Mouse (Mus musculus) bone marrow, adult 2 months (tissue): ENCODE data around the gene Fzd5. TPM values are rescaled to one million over a fixed set of nuclear protein-coding genes. Genes with fewer than 3 reads are reported as not detected.

ENCODE experiments used
- H3K27ac ChIP-seq: fragments of 200-500 bp; 2 replicates; pipeline ENCODE4 v1.5.1; 2012; ENCODE audit warnings: low read depth, mild to moderate bottlenecking, control low read depth, inconsistent platforms, low read length; ENCODE audit not compliant: control insufficient read depth, poor library complexity, insufficient read depth
- H3K4me1 ChIP-seq: fragments of 200-500 bp; 2 replicates; pipeline ENCODE4 v1.6.1; 2011; ENCODE audit warnings: low read length; ENCODE audit not compliant: control insufficient read depth, insufficient read depth
- H3K4me3 ChIP-seq: fragments of 200-500 bp; replicated peaks from 2 replicates; pipeline ENCODE3; 2011; ENCODE audit warnings: mild to moderate bottlenecking, low read depth, low read length, control low read depth; ENCODE audit not compliant: control insufficient read depth
- CTCF ChIP-seq: fragments of 200-500 bp; IDR thresholded peaks from 2 replicates; pipeline ENCODE4 v1.5.1; 2011; ENCODE audit warnings: low read length, control low read depth; ENCODE audit not compliant: control insufficient read depth, insufficient read depth
- POLR2A ChIP-seq: fragments of 200-500 bp; IDR thresholded peaks from 2 replicates; pipeline ENCODE4 v1.6.1; 2011; ENCODE audit warnings: low read depth, mild to moderate bottlenecking, control low read depth, low read length, borderline replicate concordance; ENCODE audit not compliant: control insufficient read depth
- WGBS: fragments of 180-500 bp; shearing (Covaris S2); methylation state at CpG from one replicate; pipeline ENCODE4 v1.1.7; 2018; 5-methylcytosine and 5-hydroxymethylcytosine counted together
- polyA plus RNA-seq: library from polyadenylated mRNA; stranded (reverse); fragments of >200 nt; gene quantifications from 2 replicates; pipeline ENCODE4 v1.2.4, GENCODE M21; 2011; ENCODE audit warnings: low replicate concordance; ENCODE audit not compliant: missing spikeins, insufficient read depth, insufficient read length

The Fzd5 gene
- polyA plus RNA-seq, 1 experiment, result 2.1 TPM

DNA sequence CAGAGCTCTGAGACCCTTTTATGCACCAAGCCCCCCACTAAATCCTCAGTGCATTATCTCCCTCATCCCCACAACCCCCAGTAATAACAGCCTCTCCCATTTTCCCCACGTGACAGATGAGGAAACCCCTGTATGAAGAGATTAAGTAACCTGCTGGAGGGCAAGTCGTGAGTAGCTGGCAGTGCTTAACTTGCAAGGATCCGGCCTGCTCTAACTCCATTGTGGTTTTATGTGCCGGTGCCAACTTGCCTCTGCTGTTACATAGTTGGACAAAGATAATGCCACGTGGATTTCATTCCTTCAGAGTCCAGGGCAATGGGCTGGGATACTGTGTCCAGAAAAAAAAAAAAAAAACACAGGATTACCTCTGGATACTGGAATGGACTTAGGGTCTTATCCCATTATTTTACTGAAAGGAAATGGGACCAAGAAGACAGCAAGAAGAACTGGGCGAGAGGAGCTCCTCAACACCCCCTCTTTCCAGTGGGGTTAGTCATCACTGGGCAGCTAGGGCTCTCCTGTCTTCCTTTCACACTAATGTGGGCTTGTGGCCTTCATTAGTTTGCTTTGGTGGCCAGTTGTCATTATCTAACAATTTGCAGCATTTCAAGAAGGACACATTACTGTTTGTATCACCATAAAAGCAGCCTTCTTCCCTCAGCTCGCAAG lies 18.6 kb upstream of the Fzd5 start:
- no peak overlapping the region for H3K27ac ChIP-seq
- H3K4me3 ChIP-seq, result no peak overlapping the region
- 9% methylated on average over 7 of the region's 7 CpGs for WGBS
- H3K4me1 ChIP-seq, result no peaks in the 10 kb centered on the region; the same call in 1 of the 2 replicates
- no peak for TF ChIP-seq POLR2A
- TF ChIP-seq CTCF, result no peak

DNA sequence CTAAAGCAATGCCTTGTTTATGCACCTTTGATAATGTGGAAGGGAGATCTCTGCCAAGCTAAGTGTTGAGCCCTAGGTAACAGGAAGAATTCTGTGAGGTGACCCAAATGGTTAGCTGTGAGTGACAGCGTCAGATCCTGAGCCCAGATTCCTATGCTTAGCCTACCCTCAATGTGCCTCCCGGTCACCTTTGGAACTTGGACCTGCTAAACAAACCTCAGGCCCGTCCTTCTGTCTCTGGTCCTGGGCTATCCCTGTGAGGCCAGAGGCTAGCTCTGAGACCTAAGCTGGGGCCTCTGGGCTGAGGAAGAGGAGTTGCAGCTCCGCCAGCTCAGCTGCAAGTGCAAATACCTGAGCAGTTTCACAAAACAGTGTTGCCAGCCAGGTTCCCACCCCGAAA lies 17.1 kb upstream of the Fzd5 start:
- TF ChIP-seq POLR2A (no peak), CTCF (no peak)
- WGBS, result 87% methylated on average over 5 of the region's 5 CpGs
- H3K4me3 ChIP-seq, result no peak overlapping the region
- H3K4me1 ChIP-seq, result no peaks in the 10 kb centered on the region; the same call in 1 of the 2 replicates
- no peak overlapping the region for H3K27ac ChIP-seq

DNA sequence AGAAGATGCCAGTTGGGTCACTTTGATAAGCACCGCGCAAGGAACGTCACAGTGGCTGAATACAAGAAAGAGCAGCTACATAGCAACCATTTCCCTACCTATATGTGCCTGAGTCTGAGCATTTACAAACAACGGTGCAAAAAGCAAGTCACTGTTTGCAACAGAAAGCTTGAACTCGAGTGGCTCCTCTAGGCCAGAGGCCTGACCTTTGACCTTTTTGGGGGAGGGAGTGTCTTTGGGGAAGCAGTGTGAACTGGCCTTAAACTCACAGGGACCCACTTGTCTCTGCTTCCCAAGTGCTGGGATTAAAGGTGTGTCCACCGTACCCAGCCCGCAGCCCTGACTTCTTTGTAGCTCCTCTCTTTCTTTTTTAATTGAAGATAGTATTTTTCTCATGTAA lies 16.1 kb upstream of the Fzd5 start:
- H3K4me3 ChIP-seq, result no peak overlapping the region
- no peak overlapping the region for H3K27ac ChIP-seq
- TF ChIP-seq CTCF (no peak), POLR2A (no peak)
- H3K4me1 ChIP-seq, result no peaks in the 10 kb centered on the region; the same call in 1 of the 2 replicates
- 54% methylated on average over 7 of the region's 7 CpGs for whole genome bisulfite sequencing

DNA sequence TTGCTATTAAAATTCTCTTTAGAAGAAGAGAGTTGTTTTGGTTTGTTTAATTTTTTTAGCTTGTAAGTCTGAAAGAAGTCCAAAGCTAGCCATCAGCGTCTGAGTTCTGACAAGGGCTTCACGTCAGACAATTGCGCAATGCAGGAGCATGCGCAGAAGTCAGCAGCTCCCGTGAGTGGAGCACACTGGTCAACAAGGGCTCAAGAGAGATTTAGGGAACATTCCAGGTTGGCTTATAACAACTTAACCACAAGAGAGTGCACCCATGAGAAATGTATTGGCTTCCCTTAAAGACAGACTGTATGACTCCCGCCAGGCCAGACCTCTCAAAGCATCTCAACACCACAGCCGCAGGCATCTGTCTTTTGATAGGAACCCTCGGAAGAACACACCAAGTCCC lies 15.6 kb upstream of the Fzd5 start:
- no peak overlapping the region for H3K27ac ChIP-seq

DNA sequence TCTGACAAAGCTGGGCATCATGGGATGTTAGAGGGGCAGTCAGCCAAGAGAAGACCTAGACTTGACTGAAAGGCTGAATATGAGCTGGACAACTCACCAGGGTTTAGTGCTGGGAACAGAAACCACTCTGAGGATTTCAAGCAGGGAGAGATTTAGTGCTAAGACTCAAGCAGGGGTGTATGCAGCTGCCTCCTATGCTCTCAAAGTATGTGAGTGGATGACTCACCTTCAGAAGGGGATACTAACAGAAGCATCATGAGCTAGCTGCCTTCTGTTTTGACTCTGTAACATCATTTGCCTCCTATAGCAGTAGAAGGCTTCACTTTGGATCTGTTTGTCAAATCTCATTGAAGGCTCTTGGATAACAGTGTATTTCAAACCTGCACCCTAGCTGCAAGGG lies 7.1 kb upstream of the Fzd5 start:
- H3K4me1 ChIP-seq, result no peaks in the 10 kb centered on the region
- no peak overlapping the region for H3K27ac ChIP-seq
- TF ChIP-seq CTCF, result no peak
- no peak for TF ChIP-seq POLR2A
- no peak overlapping the region for H3K4me3 ChIP-seq

More for the DNA sequence above, 15.6 kb upstream of the Fzd5 start:
- WGBS, result 54% methylated on average over 8 of the region's 8 CpGs
- Histone ChIP-seq H3K4me3 (no peak overlapping the region), H3K4me1 (no peaks in the 10 kb centered on the region; the same call in 1 of the 2 replicates)
- TF ChIP-seq CTCF (no peak), POLR2A (no peak)

DNA sequence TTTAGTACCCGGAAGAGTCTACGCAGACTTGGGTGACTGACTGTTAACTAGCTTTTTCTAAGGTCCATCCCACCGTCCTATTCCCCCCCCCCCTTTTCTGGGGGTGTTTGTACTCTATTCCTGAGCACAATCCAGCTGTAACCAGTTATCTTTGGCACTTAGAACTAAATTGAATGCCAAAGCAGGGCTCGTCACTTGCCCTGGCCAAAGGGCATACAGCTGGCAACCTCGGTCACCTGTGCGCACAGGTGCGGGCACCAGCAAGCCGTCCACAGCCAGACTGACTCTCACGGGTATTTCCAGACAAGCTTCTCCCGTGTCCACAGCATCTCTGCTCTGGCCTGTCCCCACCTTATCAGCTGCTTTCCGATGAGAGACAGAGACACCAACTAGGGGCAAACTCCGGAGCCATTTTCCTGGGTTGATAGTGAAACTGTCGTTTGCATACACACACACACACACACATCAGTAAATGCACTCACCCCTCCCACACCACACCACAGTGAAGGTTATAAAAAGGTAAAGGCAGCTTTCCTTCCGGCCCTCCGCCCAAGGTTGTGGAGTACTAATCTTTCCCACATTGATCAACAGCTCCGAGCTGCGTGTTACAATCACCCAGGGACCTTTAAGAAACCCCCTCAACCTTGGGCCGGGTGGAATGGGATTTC lies 5.3 kb upstream of the Fzd5 start:
- no peaks in the 10 kb centered on the region; the same call in 1 of the 2 replicates for H3K4me1 ChIP-seq
- no peak overlapping the region; the same call in 1 of the 2 replicates for H3K27ac ChIP-seq
- H3K4me3 ChIP-seq, result no peak overlapping the region
- TF ChIP-seq CTCF (no peak), POLR2A (no peak)
- WGBS, result 90% methylated on average over 18 of the region's 18 CpGs

DNA sequence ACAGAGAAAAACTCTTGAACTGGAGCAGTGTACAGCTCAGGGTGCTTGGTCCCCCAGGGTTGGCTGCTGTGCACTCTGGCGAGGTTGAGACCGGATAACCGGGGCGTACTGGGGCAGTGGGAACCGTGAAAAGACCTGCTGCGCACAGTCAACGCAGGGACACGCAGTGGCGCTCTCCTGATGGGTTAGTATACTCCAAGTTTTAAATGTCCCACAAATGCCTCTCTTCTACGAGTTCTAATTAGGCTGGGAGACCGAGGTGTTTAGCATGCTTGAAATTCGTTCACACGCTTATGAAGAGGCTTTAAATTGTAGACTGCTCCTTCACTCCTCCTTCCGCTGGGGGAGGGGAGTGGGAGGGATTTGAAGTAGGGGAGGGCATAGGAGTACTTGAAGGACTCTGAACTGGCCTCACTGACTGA lies 1.1 kb upstream of the Fzd5 start:
- whole genome bisulfite sequencing, result 1% methylated on average over 14 of the region's 14 CpGs
- peaks cover 5% of the 10 kb centered on the region for H3K4me1 ChIP-seq
- H3K27ac ChIP-seq, result no peak overlapping the region
- no peak for TF ChIP-seq POLR2A
- TF ChIP-seq CTCF, result no peak
- peak overlapping the region; percentile 45 for H3K4me3 ChIP-seq

DNA sequence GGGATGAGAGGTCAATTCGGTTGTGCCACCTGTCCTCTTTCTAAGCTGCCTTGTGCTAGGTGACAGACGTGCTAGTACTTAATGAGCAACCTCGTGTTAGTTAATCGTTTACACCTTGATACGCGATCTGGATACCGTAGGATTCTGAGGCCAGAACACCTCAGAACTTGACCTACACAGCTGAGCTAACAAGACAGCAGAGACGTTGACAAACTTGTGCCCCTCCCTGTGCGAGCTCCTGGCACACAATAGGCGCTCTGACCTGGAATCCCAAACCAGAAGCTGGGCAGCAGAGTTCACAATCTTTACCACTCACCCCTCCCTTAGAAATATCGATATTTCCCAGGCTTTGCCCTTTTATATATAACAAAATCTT lies 617 bp upstream of the Fzd5 start:
- Histone ChIP-seq H3K4me1 (peaks cover 5% of the 10 kb centered on the region), H3K4me3 (peak overlapping the region; percentile 63), H3K27ac (no peak overlapping the region; the same call in 1 of the 2 replicates)
- 0% methylated on average over 11 of the region's 11 CpGs for WGBS
- TF ChIP-seq CTCF (no peak), POLR2A (no peak)
